Mouse (Mus musculus) liver, embryonic 13.5 days (tissue): ENCODE data around the gene Rnase2a. TPM values are rescaled to one million over a fixed set of nuclear protein-coding genes. Genes with fewer than 3 reads are reported as not detected.
"Not testable (repeated sequence)": the region's sequence is repeated elsewhere in the genome, so short reads cannot be mapped to it uniquely, and the experiment has no call there.

Source experiments
- ATAC-seq: fragments of 200-750 bp; cut with Nextera tagmentation; 2 replicates; pipeline ENCODE4 v1.8.0; 2017; ENCODE audit warnings: low read depth, mild to moderate bottlenecking, moderate number of reproducible peaks, moderate library complexity
- DNase-seq: peaks from one replicate; pipeline ENCODE4 v3.0.0; 2022
- H3K27ac ChIP-seq: fragments of 300-500 bp; sonication (generic); 2 replicates; pipeline ENCODE4 v1.5.1; 2015; ENCODE audit warnings: moderate library complexity, mild to moderate bottlenecking, inconsistent platforms
- H3K27me3 ChIP-seq: fragments of 300-500 bp; sonication (generic); 2 replicates; pipeline ENCODE4 v1.6.1; 2015; ENCODE audit warnings: mild to moderate bottlenecking, inconsistent platforms
- H3K36me3 ChIP-seq: fragments of 300-500 bp; sonication (generic); 2 replicates; pipeline ENCODE4 v1.6.1; 2015; ENCODE audit warnings: mild to moderate bottlenecking, inconsistent platforms
- H3K4me1 ChIP-seq: fragments of 300-500 bp; sonication (generic); replicated peaks from 2 replicates; pipeline ENCODE4 v1.6.1; 2015; ENCODE audit warnings: inconsistent platforms
- H3K4me2 ChIP-seq: fragments of 300-500 bp; sonication (generic); 2 replicates; pipeline ENCODE4 v1.6.1; 2015; ENCODE audit warnings: inconsistent platforms, mild to moderate bottlenecking, moderate library complexity
- H3K4me3 ChIP-seq: fragments of 300-500 bp; sonication (generic); replicated peaks from 2 replicates; pipeline ENCODE4 v1.5.1; 2015; ENCODE audit warnings: mild to moderate bottlenecking, inconsistent platforms
- H3K9ac ChIP-seq: fragments of 300-500 bp; sonication (generic); 2 replicates; pipeline ENCODE4 v1.6.1; 2015; ENCODE audit warnings: mild to moderate bottlenecking, inconsistent platforms
- H3K9me3 ChIP-seq: fragments of 300-500 bp; sonication (generic); replicated peaks from 2 replicates; pipeline ENCODE4 v1.6.1; 2016; ENCODE audit warnings: inconsistent platforms
- WGBS: fragments of 180-500 bp; shearing (Covaris S2); methylation state at CpG from one replicate; pipeline ENCODE4 v1.1.7; 2015; ENCODE audit not compliant: insufficient replicate concordance; 5-methylcytosine and 5-hydroxymethylcytosine counted together
- polyA plus RNA-seq: library from polyadenylated mRNA; unstranded; fragments of >200 nt; fragmentation: Nextera tagmentation; extraction: Ambion mirVana; gene quantifications from 2 replicates; pipeline ENCODE4 v1.2.1, GENCODE M21; 2015

Gene Rnase2a
- not detected in 2 replicates for polyA plus RNA-seq

GRCm38 (mm10) chr14:51256041-51256440 is at the start of gene Rnase2a:
Gene Rnase2a, minus strand, starts transcription at chr14:51256112.
- no peak for ATAC-seq
- WGBS, result 78% methylated on average over 3 of the region's 3 CpGs
- H3K9ac ChIP-seq, result no peak within 1 kb of the TSS

GRCm38 (mm10) chr14:51291505-51291904 is 35.6 kb upstream of the Rnase2a start:
- Histone ChIP-seq H3K9me3 (no peaks in the 10 kb centered on the region), H3K4me3 (no peak overlapping the region), H3K36me3 (no peaks in the 10 kb centered on the region), H3K27ac (no peak overlapping the region), H3K4me2 (no peak overlapping the region), H3K27me3 (no peaks in the 10 kb centered on the region), H3K9ac (no peak overlapping the region), H3K4me1 (no peaks in the 10 kb centered on the region)
- WGBS, result 65% methylated on average over 1 of the region's 1 CpGs
- ATAC-seq (no peak), DNase-seq (no peak)

More at GRCm38 (mm10) chr14:51256041-51256440, at the start of gene Rnase2a:
- Histone ChIP-seq H3K4me3 (no peak within 1 kb of the TSS), H3K27me3 (no peaks in the 10 kb centered on the region), H3K4me2 (no peak within 1 kb of the TSS), H3K36me3 (no peaks in the 10 kb centered on the region), H3K9me3 (no peaks in the 10 kb centered on the region), H3K4me1 (no peaks in the 10 kb centered on the region), H3K27ac (no peak within 1 kb of the TSS)
- no peak for DNase-seq

- H3K9ac ChIP-seq, H3K4me2 ChIP-seq, H3K27me3 ChIP-seq, H3K27ac ChIP-seq, DNase-seq, ATAC-seq, H3K36me3 ChIP-seq, H3K9me3 ChIP-seq, H3K4me3 ChIP-seq, H3K4me1 ChIP-seq: not testable (repeated sequence)
- 11% methylated on average over 1 of the region's 1 CpGs for WGBS
Observed at GRCm38 (mm10) chr14:51278515-51278914, 22.6 kb upstream of the Rnase2a start.

GRCm38 (mm10) chr14:51268677-51269076 is 12.8 kb upstream of the Rnase2a start:
- Histone ChIP-seq H3K4me2 (no peak overlapping the region), H3K4me1 (no peaks in the 10 kb centered on the region), H3K36me3 (no peaks in the 10 kb centered on the region), H3K9me3 (no peaks in the 10 kb centered on the region), H3K27me3 (no peaks in the 10 kb centered on the region), H3K9ac (no peak overlapping the region), H3K27ac (no peak overlapping the region), H3K4me3 (no peak overlapping the region)
- ATAC-seq (no peak), DNase-seq (no peak)
- WGBS, result 50% methylated on average over 1 of the region's 1 CpGs

- no peaks in the 10 kb centered on the region for H3K9me3 ChIP-seq
- H3K9ac ChIP-seq, result no peak overlapping the region
- no peaks in the 10 kb centered on the region for H3K4me1 ChIP-seq
- H3K27me3 ChIP-seq, result no peaks in the 10 kb centered on the region
- H3K36me3 ChIP-seq, result no peaks in the 10 kb centered on the region
- no peak overlapping the region for H3K27ac ChIP-seq
- DNase-seq, result peak; percentile 52
- H3K4me3 ChIP-seq, result no peak overlapping the region
- WGBS, result 5% methylated on average over 9 of the region's 9 CpGs
- H3K4me2 ChIP-seq, result no peak overlapping the region
- ATAC-seq, result no peak
Observed at GRCm38 (mm10) chr14:51266113-51266512, 10.2 kb upstream of the Rnase2a start.

GRCm38 (mm10) chr14:51265667-51266066 is 9.8 kb upstream of the Rnase2a start:
- Histone ChIP-seq H3K9ac (no peak overlapping the region), H3K27ac (no peak overlapping the region), H3K4me2 (no peak overlapping the region), H3K4me3 (no peak overlapping the region), H3K27me3 (no peaks in the 10 kb centered on the region), H3K36me3 (no peaks in the 10 kb centered on the region), H3K4me1 (no peaks in the 10 kb centered on the region), H3K9me3 (no peaks in the 10 kb centered on the region)
- WGBS, result 42% methylated on average over 4 of the region's 4 CpGs
- ATAC-seq (no peak), DNase-seq (no peak)

GRCm38 (mm10) chr14:51262397-51262796 is 6.5 kb upstream of the Rnase2a start:
- ATAC-seq (no peak), DNase-seq (no peak)
- no peaks in the 10 kb centered on the region for H3K9me3 ChIP-seq
- no peak overlapping the region for H3K4me3 ChIP-seq
- H3K4me2 ChIP-seq, result no peak overlapping the region
- no peaks in the 10 kb centered on the region for H3K36me3 ChIP-seq
- H3K4me1 ChIP-seq, result no peaks in the 10 kb centered on the region
- no peak overlapping the region for H3K27ac ChIP-seq
- H3K9ac ChIP-seq, result no peak overlapping the region
- H3K27me3 ChIP-seq, result no peaks in the 10 kb centered on the region

- DNase-seq, result no peak
- no peaks in the 10 kb centered on the region for H3K36me3 ChIP-seq
- WGBS, result 76% methylated on average over 7 of the region's 7 CpGs
- H3K9ac ChIP-seq, result no peak overlapping the region
- no peaks in the 10 kb centered on the region for H3K4me1 ChIP-seq
- H3K9me3 ChIP-seq, result no peaks in the 10 kb centered on the region
- H3K4me3 ChIP-seq, result no peak overlapping the region
- H3K27me3 ChIP-seq, result no peaks in the 10 kb centered on the region
- H3K4me2 ChIP-seq, result no peak overlapping the region
- no peak overlapping the region for H3K27ac ChIP-seq
- ATAC-seq, result no peak
Observed at GRCm38 (mm10) chr14:51259741-51260140, 3.8 kb upstream of the Rnase2a start.

GRCm38 (mm10) chr14:51253569-51253968 is 2.3 kb downstream of the Rnase2a start:
- WGBS, result 70% methylated on average over 1 of the region's 1 CpGs
- ATAC-seq (no peak), DNase-seq (no peak)

GRCm38 (mm10) chr14:51252206-51252605 is 3.7 kb downstream of the Rnase2a start:
- H3K27ac ChIP-seq, H3K4me1 ChIP-seq, H3K4me3 ChIP-seq, H3K9me3 ChIP-seq, H3K36me3 ChIP-seq, H3K9ac ChIP-seq, ATAC-seq, H3K27me3 ChIP-seq, DNase-seq, H3K4me2 ChIP-seq: not testable (repeated sequence)

More at GRCm38 (mm10) chr14:51253569-51253968, 2.3 kb downstream of the Rnase2a start:
- H3K9me3 ChIP-seq, result no peaks in the 10 kb centered on the region
- H3K4me1 ChIP-seq, result no peaks in the 10 kb centered on the region
- no peak overlapping the region for H3K4me3 ChIP-seq
- H3K27ac ChIP-seq, result no peak overlapping the region
- no peaks in the 10 kb centered on the region for H3K27me3 ChIP-seq
- H3K36me3 ChIP-seq, result no peaks in the 10 kb centered on the region
- no peak overlapping the region for H3K4me2 ChIP-seq
- no peak overlapping the region for H3K9ac ChIP-seq

- Histone ChIP-seq H3K4me2 (no peak overlapping the region), H3K36me3 (no peaks in the 10 kb centered on the region), H3K9ac (no peak overlapping the region), H3K4me3 (no peak overlapping the region), H3K9me3 (no peaks in the 10 kb centered on the region), H3K4me1 (no peaks in the 10 kb centered on the region), H3K27ac (no peak overlapping the region), H3K27me3 (no peaks in the 10 kb centered on the region)
- DNase-seq (no peak), ATAC-seq (no peak)
- WGBS, result 50% methylated on average over 3 of the region's 3 CpGs
Observed at GRCm38 (mm10) chr14:51250348-51250747, 5.6 kb downstream of the Rnase2a start.

GRCm38 (mm10) chr14:51247736-51248135 is 8.2 kb downstream of the Rnase2a start:
- Histone ChIP-seq H3K4me1 (no peaks in the 10 kb centered on the region), H3K4me2 (no peak overlapping the region), H3K4me3 (no peak overlapping the region), H3K9ac (no peak overlapping the region), H3K36me3 (no peaks in the 10 kb centered on the region), H3K9me3 (no peaks in the 10 kb centered on the region), H3K27ac (no peak overlapping the region), H3K27me3 (no peaks in the 10 kb centered on the region)
- 74% methylated on average over 1 of the region's 1 CpGs for WGBS
- ATAC-seq (no peak), DNase-seq (no peak)
